Mouse (Mus musculus): Measurements from ENCODE around the gene Ddx42. TPM values are rescaled to one million over a fixed set of nuclear protein-coding genes. Genes with fewer than 3 reads are reported as not detected.

Ddx42 gene
- total RNA-seq, 1 experiment from 2014 or later = 64.5 TPM

Other genes starting within 250 kb of the Ddx42 start
- 7.3 and 8.2 TPM in 2 replicates for gene Ace, start 249.0 kb upstream of the Ddx42 start, total RNA-seq (2021)
- gene Ace3, start 222.3 kb upstream of the Ddx42 start, total RNA-seq (2021) = not detected in 2 replicates
- 0.21 TPM in 1 of 2 replicates, not detected in the other for gene Kcnh6, start 208.8 kb upstream of the Ddx42 start, total RNA-seq (2021)
- 43.7 and 58.4 TPM in 2 replicates for gene Dcaf7, start 180.1 kb upstream of the Ddx42 start, total RNA-seq (2021)
- 28.5 and 36.0 TPM in 2 replicates for gene Taco1, start 150.9 kb upstream of the Ddx42 start, total RNA-seq (2021)
- gene Map3k3, start 132.3 kb upstream of the Ddx42 start, total RNA-seq (2021) = 35.2 and 50.6 TPM in 2 replicates
- not detected in 2 replicates for gene Gm10840, start 56.1 kb upstream of the Ddx42 start, total RNA-seq (2021)
- 10.6 and 16.4 TPM in 2 replicates for gene Limd2, start 56.1 kb upstream of the Ddx42 start, total RNA-seq (2021)
- 9.8 and 19.1 TPM in 2 replicates for gene Strada, start 14.8 kb upstream of the Ddx42 start, total RNA-seq (2021)
- gene Ccdc47, start 582 bp upstream of the Ddx42 start, total RNA-seq (2021) = 122 and 172 TPM in 2 replicates
- gene Ftsj3, start 39.2 kb downstream of the Ddx42 start, total RNA-seq (2021) = 52.5 and 72.1 TPM in 2 replicates
- gene Psmc5, start 39.2 kb downstream of the Ddx42 start, total RNA-seq (2021) = 150 and 151 TPM in 2 replicates
- gene Smarcd2, start 56.0 kb downstream of the Ddx42 start, total RNA-seq (2021) = 89.6 and 114 TPM in 2 replicates
- 0.36 TPM in 1 of 2 replicates, not detected in the other for gene Tcam1, start 59.7 kb downstream of the Ddx42 start, total RNA-seq (2021)
- gene Gh, start 84.9 kb downstream of the Ddx42 start, total RNA-seq (2021) = not detected in 2 replicates
- 1.0 and 1.4 TPM in 2 replicates for gene Cd79b, start 97.8 kb downstream of the Ddx42 start, total RNA-seq (2021)
- 0.03 TPM in 1 of 2 replicates, not detected in the other for gene Scn4a, start 136.4 kb downstream of the Ddx42 start, total RNA-seq (2021)
- gene Prr29, start 148.5 kb downstream of the Ddx42 start, total RNA-seq (2021) = not detected in 2 replicates
- 16.4 and 17.6 TPM in 2 replicates for gene Icam2, start 171.1 kb downstream of the Ddx42 start, total RNA-seq (2021)

Data from adrenal gland, postnatal 25 days (tissue).